ENCODE assay signal across 8 mouse cellular contexts in genomic region chr13:59584947-59585647, GRCm38 (mm10). TPM values are rescaled to one million over a fixed set of nuclear protein-coding genes. Genes with fewer than 3 reads are reported as not detected.
DNase-seq lines count a peak whose midpoint lies in the region; ATAC-seq lines count a peak whose summit lies in the region.

Gene Agtpbp1, minus strand, starts transcription at chr13:59585227.
Gene Naa35, plus strand, starts transcription at chr13:59585259.

- H3K4me3 ChIP-seq in hindbrain, embryonic 14.5 days (replicated peaks; ENCODE audit: low read length), result peak within 1 kb of the TSS; percentile 96

- peak; percentile 99 for DNase-seq in R1 (ENCODE audit: low read depth, low spot score)
- peak; percentile 99 to 100 for DNase-seq in cerebellum, postnatal 25 days
- peak; percentile 99 for DNase-seq in frontal cortex, postnatal 25 days (ENCODE audit: low spot score in 2 of 2)
- DNase-seq in hindbrain, embryonic 14.5 days (ENCODE audit: low spot score), result peak; percentile 98
- peak; percentile 99 for DNase-seq in layer of hippocampus, postnatal 36 days
- peak; percentile 100 for DNase-seq in lung, postnatal 36 days
- DNase-seq in retina, postnatal 1 day, result peak; percentile 99
- peak; percentile 98 to 99 for DNase-seq in urinary bladder, adult 18-20 months (ENCODE audit: low spot score in 2 of 2)

- H3K27ac ChIP-seq in hindbrain, embryonic 14.5 days, result peak within 1 kb of the TSS; percentile 90

- peaks cover 26% of the 10 kb centered on the region for H3K4me1 ChIP-seq in hindbrain, embryonic 14.5 days (replicated peaks; ENCODE audit: control insufficient read depth, insufficient read depth, low read length)

- peak; percentile 98 for ATAC-seq in hindbrain, embryonic 14.5 days (ENCODE audit: low FRiP score)

- under 1% methylated on average over 53 of the region's 83 CpGs for WGBS in hindbrain, embryonic 14.5 days

- no peaks in the 10 kb centered on the region for H3K9me3 ChIP-seq in hindbrain, embryonic 14.5 days (ENCODE audit: control insufficient read depth, low read length)

- H3K9ac ChIP-seq in hindbrain, embryonic 14.5 days, result peak within 1 kb of the TSS; percentile 93

- H3K27me3 ChIP-seq in hindbrain, embryonic 14.5 days (ENCODE audit: control insufficient read depth, insufficient read depth, low read length), result no peaks in the 10 kb centered on the region

- H3K4me2 ChIP-seq in hindbrain, embryonic 14.5 days (replicated peaks), result peak within 1 kb of the TSS; percentile 93

- H3K36me3 ChIP-seq in hindbrain, embryonic 14.5 days (replicated peaks; ENCODE audit: control insufficient read depth, insufficient read depth), result peaks cover 23% of the 10 kb centered on the region

RNA-seq across cellular contexts. Expression of gene Agtpbp1, which starts in this region (rescaled TPM):
- polyA plus RNA-seq in hindbrain, embryonic 14.5 days (2014; fragmentation: Nextera tagmentation; extraction: Ambion mirVana), result 100 and 109 TPM in 2 replicates
- total RNA-seq in layer of hippocampus, postnatal 36 days (2021), result 100 to 1,000 TPM; 347 to 388 TPM

RNA-seq across cellular contexts. Expression of gene Naa35, which starts in this region (rescaled TPM):
- 119 and 124 TPM in 2 replicates for polyA plus RNA-seq in hindbrain, embryonic 14.5 days (2014; fragmentation: Nextera tagmentation; extraction: Ambion mirVana)
- total RNA-seq in layer of hippocampus, postnatal 36 days (2021), result 100 to 1,000 TPM; 104 to 106 TPM

Comparison
In these comparisons a context has a peak if more than half of its experiments do, and no peak if none do; other contexts are left out.
1. Peak in every context shown above with its lines: DNase-seq, ATAC-seq, H3K4me3 ChIP-seq and H3K27ac ChIP-seq.